Mouse (Mus musculus): Measurements from ENCODE around the gene Cyb5r3. TPM values are rescaled to one million over a fixed set of nuclear protein-coding genes. Genes with fewer than 3 reads are reported as not detected.

Gene Cyb5r3
- polyA plus RNA-seq, 1 experiment from 2014 or later, result 125 TPM

- Histone ChIP-seq H3K9me3 (ENCODE audit: control insufficient read depth, low read length) (no peaks in the 10 kb centered on the region), H3K4me1 (ENCODE audit: control insufficient read depth, insufficient read depth, low read length) (peaks cover 25% of the 10 kb centered on the region), H3K36me3 (ENCODE audit: control insufficient read depth, insufficient read depth, low read length) (no peaks in the 10 kb centered on the region), H3K9ac (ENCODE audit: low read depth, low read length) (peak overlapping the region; percentile 90), H3K4me3 (ENCODE audit: low read depth, low read length) (peak overlapping the region; percentile 93), H3K27ac (replicated peaks; ENCODE audit: low read depth, low read length) (peak overlapping the region; percentile 87), H3K27me3 (replicated peaks; ENCODE audit: control insufficient read depth, insufficient read depth, low read length) (no peaks in the 10 kb centered on the region), H3K4me2 (ENCODE audit: low read depth, low read length) (peak overlapping the region; percentile 90)
- DNase-seq (ENCODE audit: low spot score) (peak; percentile 99), ATAC-seq (ENCODE audit: low read depth) (peak; percentile 97)
- 3% methylated on average over 41 of the region's 67 CpGs for WGBS
Observed at GRCm38 (mm10) chr15:83171712-83172481, 495 bp downstream of the Cyb5r3 start.

- ATAC-seq (ENCODE audit: low read depth) (no peak), DNase-seq (ENCODE audit: low spot score) (no peak)
- 52% methylated on average over 8 of the region's 8 CpGs for WGBS
- Histone ChIP-seq H3K27ac (replicated peaks; ENCODE audit: low read depth, low read length) (no peak overlapping the region), H3K4me2 (ENCODE audit: low read depth, low read length) (peak overlapping the region; percentile 90), H3K36me3 (ENCODE audit: control insufficient read depth, insufficient read depth, low read length) (no peaks in the 10 kb centered on the region), H3K9me3 (ENCODE audit: control insufficient read depth, low read length) (no peaks in the 10 kb centered on the region), H3K4me3 (ENCODE audit: low read depth, low read length) (peak overlapping the region; percentile 93), H3K4me1 (ENCODE audit: control insufficient read depth, insufficient read depth, low read length) (peaks cover 25% of the 10 kb centered on the region), H3K27me3 (replicated peaks; ENCODE audit: control insufficient read depth, insufficient read depth, low read length) (no peaks in the 10 kb centered on the region), H3K9ac (ENCODE audit: low read depth, low read length) (peak overlapping the region; percentile 90)
Observed at GRCm38 (mm10) chr15:83170956-83171659, 1.3 kb downstream of the Cyb5r3 start.

DNA sequence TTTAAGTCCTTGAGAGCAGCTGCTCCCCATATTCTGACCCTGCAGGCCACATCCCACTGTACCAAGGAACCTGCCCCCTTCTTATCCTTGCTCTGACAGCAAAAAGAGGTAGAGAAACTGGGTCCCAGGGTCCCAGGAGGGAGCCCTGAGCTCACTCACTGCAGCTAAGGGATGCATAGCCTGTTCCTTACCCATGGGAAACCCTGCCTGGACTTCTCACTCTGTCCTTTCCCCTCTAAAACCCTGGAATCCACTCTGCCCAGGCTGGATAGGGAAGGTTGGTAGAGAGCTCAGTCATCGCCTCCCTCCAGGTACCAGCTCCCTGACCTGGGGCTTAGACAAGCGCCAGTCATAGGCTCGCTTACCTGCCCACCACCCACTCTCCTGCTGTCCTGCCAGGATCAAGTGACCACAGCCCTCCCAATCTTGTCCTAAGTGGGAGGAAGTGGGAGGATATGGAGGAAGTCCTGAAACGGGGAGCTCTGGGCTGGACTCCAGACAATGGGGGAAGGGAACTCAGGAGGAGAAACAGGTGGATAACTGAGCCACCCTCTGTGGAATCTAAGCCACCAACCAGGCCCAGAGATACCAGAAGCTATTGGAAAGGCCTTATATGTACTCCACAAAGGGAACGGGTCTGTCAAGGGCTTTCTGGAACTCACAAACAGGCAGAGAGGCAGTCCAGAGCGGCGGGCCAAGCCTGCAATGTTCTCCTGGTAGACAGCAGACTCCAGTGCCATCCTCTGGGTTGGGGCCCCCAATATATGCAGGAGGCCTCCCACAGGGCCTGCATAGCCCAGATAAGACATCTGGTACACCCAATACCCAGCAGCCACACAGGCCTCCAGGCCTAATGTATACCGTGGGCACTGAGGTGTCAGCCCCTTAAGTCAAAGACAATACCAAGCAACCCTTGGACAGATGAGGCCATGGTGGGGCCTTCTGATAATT lies 2.3 kb downstream of the Cyb5r3 start:
- Histone ChIP-seq H3K4me2 (ENCODE audit: low read depth, low read length) (no peak overlapping the region), H3K4me1 (ENCODE audit: control insufficient read depth, insufficient read depth, low read length) (peaks cover 25% of the 10 kb centered on the region), H3K36me3 (ENCODE audit: control insufficient read depth, insufficient read depth, low read length) (0 out of 2 replicates have a peak, but pooled peaks cover 4% of the 10 kb centered on the region), H3K9ac (ENCODE audit: low read depth, low read length) (no peak overlapping the region), H3K27me3 (replicated peaks; ENCODE audit: control insufficient read depth, insufficient read depth, low read length) (no peaks in the 10 kb centered on the region), H3K9me3 (ENCODE audit: control insufficient read depth, low read length) (no peaks in the 10 kb centered on the region), H3K4me3 (ENCODE audit: low read depth, low read length) (no peak overlapping the region), H3K27ac (replicated peaks; ENCODE audit: low read depth, low read length) (no peak overlapping the region)
- 80% methylated on average over 8 of the region's 8 CpGs for WGBS
- DNase-seq (ENCODE audit: low spot score) (no peak), ATAC-seq (ENCODE audit: low read depth) (no peak)

GRCm38 (mm10) chr15:83168875-83169771 lies 3.3 kb downstream of the Cyb5r3 start:
- H3K9me3 ChIP-seq (ENCODE audit: control insufficient read depth, low read length), result no peaks in the 10 kb centered on the region
- H3K4me3 ChIP-seq (ENCODE audit: low read depth, low read length), result no peak overlapping the region
- no peaks in the 10 kb centered on the region for H3K27me3 ChIP-seq (replicated peaks; ENCODE audit: control insufficient read depth, insufficient read depth, low read length)
- H3K27ac ChIP-seq (replicated peaks; ENCODE audit: low read depth, low read length), result no peak overlapping the region
- WGBS, result 67% methylated on average over 6 of the region's 7 CpGs
- DNase-seq (ENCODE audit: low spot score) (no peak), ATAC-seq (ENCODE audit: low read depth) (no peak)
- H3K9ac ChIP-seq (ENCODE audit: low read depth, low read length), result no peak overlapping the region
- H3K4me1 ChIP-seq (ENCODE audit: control insufficient read depth, insufficient read depth, low read length), result peaks cover 25% of the 10 kb centered on the region
- H3K36me3 ChIP-seq (ENCODE audit: control insufficient read depth, insufficient read depth, low read length), result 0 out of 2 replicates have a peak, but pooled peaks cover 4% of the 10 kb centered on the region
- H3K4me2 ChIP-seq (ENCODE audit: low read depth, low read length), result no peak overlapping the region

GRCm38 (mm10) chr15:83168311-83168710 lies 4.1 kb downstream of the Cyb5r3 start:
- Histone ChIP-seq H3K4me3 (ENCODE audit: low read depth, low read length) (no peak overlapping the region), H3K4me1 (ENCODE audit: control insufficient read depth, insufficient read depth, low read length) (peaks cover 25% of the 10 kb centered on the region), H3K9ac (ENCODE audit: low read depth, low read length) (no peak overlapping the region), H3K27me3 (replicated peaks; ENCODE audit: control insufficient read depth, insufficient read depth, low read length) (no peaks in the 10 kb centered on the region), H3K4me2 (ENCODE audit: low read depth, low read length) (no peak overlapping the region), H3K36me3 (ENCODE audit: control insufficient read depth, insufficient read depth, low read length) (0 out of 2 replicates have a peak, but pooled peaks cover 4% of the 10 kb centered on the region), H3K9me3 (ENCODE audit: control insufficient read depth, low read length) (no peaks in the 10 kb centered on the region), H3K27ac (replicated peaks; ENCODE audit: low read depth, low read length) (no peak overlapping the region)
- WGBS, result 80% methylated on average over 3 of the region's 3 CpGs
- DNase-seq (ENCODE audit: low spot score) (no peak), ATAC-seq (ENCODE audit: low read depth) (no peak)

DNA sequence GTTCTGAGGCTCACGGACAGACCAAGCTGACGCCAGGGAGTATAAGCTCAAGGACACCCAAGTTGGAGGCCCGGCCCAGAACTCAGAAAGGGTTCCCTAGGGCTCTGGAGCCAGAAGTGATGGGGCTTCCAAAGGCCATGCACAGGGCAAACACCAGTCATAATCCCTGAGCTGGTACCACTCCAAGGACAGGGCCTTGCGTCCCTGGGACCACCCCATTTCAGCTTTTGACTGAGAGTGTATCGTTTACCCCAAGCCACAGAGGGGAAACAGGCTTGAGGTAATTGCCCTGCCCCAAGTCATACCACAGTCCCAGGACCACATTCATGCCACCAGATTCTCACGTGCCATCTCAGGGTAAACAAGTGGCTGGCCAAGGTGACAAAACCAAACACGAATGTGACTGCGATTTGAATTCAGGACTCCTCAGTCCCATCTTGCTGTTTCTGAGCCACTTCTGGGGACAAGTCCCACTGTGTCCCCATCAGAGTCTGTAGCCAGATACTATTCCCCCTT lies 4.8 kb downstream of the Cyb5r3 start:
- ATAC-seq (ENCODE audit: low read depth), result no peak
- no peak for DNase-seq (ENCODE audit: low spot score)
- no peaks in the 10 kb centered on the region for H3K27me3 ChIP-seq (replicated peaks; ENCODE audit: control insufficient read depth, insufficient read depth, low read length)
- H3K9me3 ChIP-seq (ENCODE audit: control insufficient read depth, low read length), result no peaks in the 10 kb centered on the region
- 91% methylated on average over 8 of the region's 8 CpGs for WGBS
- H3K4me1 ChIP-seq (ENCODE audit: control insufficient read depth, insufficient read depth, low read length), result peaks cover 19% of the 10 kb centered on the region
- H3K9ac ChIP-seq (ENCODE audit: low read depth, low read length), result peak overlapping the region; percentile 31; the same call in 1 of the 2 replicates
- H3K4me2 ChIP-seq (ENCODE audit: low read depth, low read length), result no peak overlapping the region
- H3K4me3 ChIP-seq (ENCODE audit: low read depth, low read length), result no peak overlapping the region
- peak overlapping the region; percentile 77 for H3K27ac ChIP-seq (replicated peaks; ENCODE audit: low read depth, low read length)
- H3K36me3 ChIP-seq (ENCODE audit: control insufficient read depth, insufficient read depth, low read length), result 0 out of 2 replicates have a peak, but pooled peaks cover 9% of the 10 kb centered on the region

DNA sequence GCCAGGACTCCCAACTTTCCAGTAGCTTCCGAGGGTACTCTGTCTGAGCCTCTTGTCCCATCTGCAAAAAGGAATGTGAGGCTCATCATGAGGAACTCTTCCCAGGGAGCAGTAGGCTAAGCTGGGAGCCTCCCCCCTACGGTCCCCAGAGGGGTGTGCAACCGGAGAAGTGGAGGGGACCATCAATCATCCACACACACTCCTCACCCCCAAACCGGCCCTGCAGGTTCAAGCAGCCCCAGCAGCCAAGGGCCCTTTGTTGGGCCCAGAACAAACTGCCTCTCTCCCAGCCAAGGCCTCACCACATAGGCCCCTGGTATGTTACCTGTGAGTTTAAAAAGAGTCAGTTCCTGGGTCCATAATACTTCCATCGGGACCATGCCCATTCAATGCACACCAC lies 5.3 kb downstream of the Cyb5r3 start:
- Histone ChIP-seq H3K36me3 (ENCODE audit: control insufficient read depth, insufficient read depth, low read length) (0 out of 2 replicates have a peak, but pooled peaks cover 10% of the 10 kb centered on the region), H3K4me2 (ENCODE audit: low read depth, low read length) (no peak overlapping the region), H3K27me3 (replicated peaks; ENCODE audit: control insufficient read depth, insufficient read depth, low read length) (no peaks in the 10 kb centered on the region), H3K4me3 (ENCODE audit: low read depth, low read length) (no peak overlapping the region), H3K9ac (ENCODE audit: low read depth, low read length) (peak overlapping the region; percentile 31; the same call in 1 of the 2 replicates), H3K27ac (replicated peaks; ENCODE audit: low read depth, low read length) (peak overlapping the region; percentile 77), H3K9me3 (ENCODE audit: control insufficient read depth, low read length) (no peaks in the 10 kb centered on the region), H3K4me1 (ENCODE audit: control insufficient read depth, insufficient read depth, low read length) (peaks cover 17% of the 10 kb centered on the region)
- ATAC-seq (ENCODE audit: low read depth), result peak; percentile 47
- WGBS, result 65% methylated on average over 5 of the region's 5 CpGs
- peak; percentile 88 for DNase-seq (ENCODE audit: low spot score)

Measured in embryonic facial prominence, embryonic 14.5 days (tissue).